Mouse (Mus musculus): ENCODE results near the gene Naa35.

GRCm38 (mm10) chr13:59672248-59672647 is 87.2 kb downstream of the Naa35 start:
- TF ChIP-seq GATA1 (IDR thresholded peaks at IDR 0.05; ENCODE audit: borderline replicate concordance, low read length) (no peak), FLI1 (IDR thresholded peaks at IDR 0.05; ENCODE audit: low read length) (no peak; the same call in 1 of the 2 replicates)
